Mouse (Mus musculus) heart, embryonic 11.5 days (tissue): Measurements from ENCODE around the gene Slc2a9. TPM values are rescaled to one million over a fixed set of nuclear protein-coding genes. Genes with fewer than 3 reads are reported as not detected.
A peak's percentile ranks its signal among the peaks of the same experiment; 100 is the strongest.

Source experiments
- ATAC-seq: fragments of 200-750 bp; cut with Nextera tagmentation; replicated peaks from 2 replicates; pipeline ENCODE4 v1.8.0; 2017; ENCODE audit warnings: moderate library complexity; ENCODE audit not compliant: insufficient number of reproducible peaks, low FRiP score, low TSS enrichment
- H3K27ac ChIP-seq: fragments of 300-500 bp; sonication (generic); 2 replicates; pipeline ENCODE4 v1.5.1; 2014; ENCODE audit warnings: mild to moderate bottlenecking, low read depth, low read length
- H3K27me3 ChIP-seq: fragments of 300-500 bp; sonication (generic); 2 replicates; pipeline ENCODE4 v1.6.1; 2014; ENCODE audit warnings: mild to moderate bottlenecking, low read length, mixed read lengths; ENCODE audit not compliant: control insufficient read depth, insufficient read depth
- H3K36me3 ChIP-seq: fragments of 300-500 bp; sonication (generic); 2 replicates; pipeline ENCODE4 v1.6.1; 2014; ENCODE audit warnings: mild to moderate bottlenecking, low read length, moderate library complexity, mixed read lengths; ENCODE audit not compliant: control insufficient read depth, insufficient read depth
- H3K4me1 ChIP-seq: fragments of 300-500 bp; sonication (generic); 2 replicates; pipeline ENCODE4 v1.6.1; 2014; ENCODE audit warnings: low read length; ENCODE audit not compliant: control insufficient read depth, insufficient read depth
- H3K4me2 ChIP-seq: fragments of 300-500 bp; sonication (generic); 2 replicates; pipeline ENCODE4 v1.6.1; 2014; ENCODE audit warnings: mild to moderate bottlenecking, moderate library complexity
- H3K4me3 ChIP-seq: fragments of 300-500 bp; sonication (generic); 2 replicates; pipeline ENCODE4 v1.5.1; 2014; ENCODE audit warnings: low read depth, low read length
- H3K9ac ChIP-seq: fragments of 300-500 bp; sonication (generic); 2 replicates; pipeline ENCODE4 v1.6.1; 2014; ENCODE audit warnings: mild to moderate bottlenecking, low read depth, low read length, moderate library complexity
- H3K9me3 ChIP-seq: fragments of 300-500 bp; sonication (generic); replicated peaks from 2 replicates; pipeline ENCODE4 v1.6.1; 2016; ENCODE audit warnings: low read length; ENCODE audit not compliant: control insufficient read depth
- WGBS: fragments of 180-500 bp; shearing (Covaris S2); extraction: QIAGEN DNeasy Blood & Tissue Kit; methylation state at CpG from one replicate; pipeline ENCODE4 v1.1.7; 2014; ENCODE audit not compliant: insufficient replicate concordance; 5-methylcytosine and 5-hydroxymethylcytosine counted together
- polyA plus RNA-seq: library from polyadenylated mRNA; unstranded; fragments of >200 nt; fragmentation: Nextera tagmentation; extraction: Ambion mirVana; gene quantifications from 2 replicates; pipeline ENCODE4 v1.2.1, GENCODE M21; 2014

Slc2a9 gene
- polyA plus RNA-seq, 1 experiment from 2014 or later = 0.19 TPM

DNA sequence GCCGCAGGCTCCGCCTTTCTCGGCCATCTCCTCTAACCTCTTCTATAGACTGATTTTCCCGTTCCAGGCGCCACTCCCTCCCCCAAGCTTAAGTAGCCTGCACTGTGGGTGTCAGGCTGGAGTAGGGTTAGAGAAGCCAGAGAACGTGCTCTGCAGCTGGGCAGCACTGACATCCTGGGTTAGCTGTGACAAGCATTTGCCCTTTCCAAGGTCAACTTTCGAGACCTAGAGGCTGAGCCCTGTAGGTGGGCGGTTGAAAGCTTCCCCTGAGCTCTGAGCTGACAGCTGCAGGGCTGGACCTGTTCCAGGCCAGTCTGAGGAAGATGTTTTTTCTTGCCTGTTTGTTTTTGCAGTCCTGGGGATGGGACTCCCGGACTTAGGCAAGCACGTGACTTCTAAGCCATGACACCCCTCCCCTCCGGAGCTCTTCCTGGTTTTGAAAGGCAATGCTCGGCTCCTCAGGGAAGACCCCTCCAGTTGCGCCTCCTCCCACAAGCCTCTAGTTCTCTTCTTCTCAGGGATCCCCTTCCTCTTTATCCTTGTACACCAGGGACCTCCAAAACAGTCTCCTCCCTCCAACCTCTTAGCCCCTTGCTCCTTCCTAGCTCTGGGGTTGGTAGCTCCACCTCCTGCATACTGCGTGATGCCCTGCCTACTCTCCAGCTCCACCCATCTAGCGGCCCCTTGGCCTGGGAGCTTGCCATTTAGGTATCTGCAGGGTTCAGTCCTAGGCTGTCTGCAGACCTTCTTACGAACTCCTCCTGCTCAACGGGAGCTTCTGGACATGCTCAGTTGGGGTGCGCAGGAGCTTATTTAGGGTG, 136.1 kb downstream of the Slc2a9 start:
- peak overlapping the region; percentile 28 for H3K4me3 ChIP-seq
- no peaks in the 10 kb centered on the region for H3K36me3 ChIP-seq
- H3K4me2 ChIP-seq = peak overlapping the region; percentile 61
- 8% methylated on average over 18 of the region's 18 CpGs for WGBS
- H3K9ac ChIP-seq = no peak overlapping the region; the same call in 1 of the 2 replicates
- H3K27ac ChIP-seq = no peak overlapping the region
- ATAC-seq = peak; percentile 82
- no peaks in the 10 kb centered on the region; the same call in 1 of the 2 replicates for H3K27me3 ChIP-seq
- H3K9me3 ChIP-seq = no peaks in the 10 kb centered on the region
- H3K4me1 ChIP-seq = 0 out of 2 replicates have a peak, but pooled peaks cover 7% of the 10 kb centered on the region

DNA sequence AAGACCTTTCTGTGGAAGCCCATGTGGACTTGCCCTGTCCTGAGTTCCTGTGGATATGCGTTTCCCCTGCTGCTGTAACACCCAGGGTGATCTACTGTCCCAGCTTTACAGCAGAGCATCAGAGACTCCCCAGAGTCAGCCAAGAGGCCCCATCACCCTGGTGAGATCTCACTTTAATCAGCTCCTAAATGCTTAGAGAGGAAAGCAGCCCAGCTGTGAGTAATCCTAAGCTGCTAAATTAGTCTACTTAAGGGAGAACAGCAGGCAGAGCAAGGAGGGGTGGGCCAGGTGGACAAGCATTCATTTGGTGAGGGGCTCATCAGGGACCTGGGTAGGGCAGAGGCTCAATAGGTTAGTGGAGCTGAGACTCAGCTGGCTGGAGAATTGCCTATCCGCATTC, 137.4 kb downstream of the Slc2a9 start:
- Histone ChIP-seq H3K4me3 (no peak overlapping the region), H3K9ac (no peak overlapping the region), H3K9me3 (no peaks in the 10 kb centered on the region), H3K27ac (no peak overlapping the region), H3K4me2 (no peak overlapping the region), H3K36me3 (no peaks in the 10 kb centered on the region), H3K4me1 (0 out of 2 replicates have a peak, but pooled peaks cover 7% of the 10 kb centered on the region), H3K27me3 (no peaks in the 10 kb centered on the region; the same call in 1 of the 2 replicates)
- WGBS = 33% methylated on average over 2 of the region's 2 CpGs
- ATAC-seq = no peak

DNA sequence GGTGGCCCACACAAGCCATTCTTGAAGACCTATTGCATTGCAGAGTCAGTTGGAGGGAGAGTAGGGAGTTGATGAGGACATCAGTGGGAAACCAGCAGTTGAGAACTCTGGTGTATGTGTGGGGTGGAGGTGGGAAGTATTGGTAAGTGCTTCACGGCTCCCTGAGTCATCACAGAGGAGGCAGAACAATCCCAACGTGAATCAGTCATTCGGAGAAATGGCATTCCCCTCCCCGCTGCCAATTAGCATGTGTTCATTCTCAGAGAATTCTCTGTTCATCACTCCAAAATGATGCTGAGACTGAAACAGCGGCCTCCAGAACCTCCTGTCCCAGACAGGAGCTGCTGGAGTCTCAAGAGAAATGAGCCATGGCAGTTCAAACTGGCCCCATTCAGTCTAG, 138.5 kb downstream of the Slc2a9 start:
- Histone ChIP-seq H3K4me3 (no peak overlapping the region), H3K27me3 (no peaks in the 10 kb centered on the region; the same call in 1 of the 2 replicates), H3K9me3 (no peaks in the 10 kb centered on the region), H3K27ac (no peak overlapping the region), H3K9ac (no peak overlapping the region), H3K36me3 (no peaks in the 10 kb centered on the region), H3K4me2 (no peak overlapping the region), H3K4me1 (0 out of 2 replicates have a peak, but pooled peaks cover 7% of the 10 kb centered on the region)
- no peak for ATAC-seq
- 70% methylated on average over 5 of the region's 5 CpGs for WGBS

- Histone ChIP-seq H3K4me1 (no peaks in the 10 kb centered on the region), H3K36me3 (no peaks in the 10 kb centered on the region), H3K4me2 (no peak overlapping the region), H3K9me3 (no peaks in the 10 kb centered on the region), H3K4me3 (no peak overlapping the region), H3K27ac (no peak overlapping the region), H3K27me3 (no peaks in the 10 kb centered on the region; the same call in 1 of the 2 replicates), H3K9ac (no peak overlapping the region)
- 64% methylated on average over 2 of the region's 2 CpGs for WGBS
- ATAC-seq = no peak
These were observed 143.2 kb downstream of the Slc2a9 start for GRCm38 (mm10) chr5:38359716-38360115.

DNA sequence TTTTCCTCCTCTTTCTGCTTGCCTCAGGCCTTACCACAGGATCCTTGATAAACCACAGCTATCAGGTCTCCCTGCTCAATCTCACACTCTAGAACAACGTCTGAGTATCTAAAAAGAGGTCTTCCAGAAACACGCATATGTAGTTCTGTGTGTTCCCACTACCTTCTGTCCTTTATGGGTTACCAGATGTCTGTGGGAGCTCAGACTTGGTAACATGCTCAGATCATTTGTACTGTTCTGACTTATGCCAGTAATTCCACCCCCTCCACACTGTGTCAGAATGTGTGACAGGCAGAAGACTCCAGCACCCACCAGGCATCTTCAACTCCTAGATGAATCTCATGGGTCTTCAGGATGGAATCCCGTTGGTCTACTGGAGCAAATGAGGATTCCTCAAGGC, 146.0 kb downstream of the Slc2a9 start:
- ATAC-seq = no peak
- Histone ChIP-seq H3K4me2 (no peak overlapping the region), H3K36me3 (no peaks in the 10 kb centered on the region), H3K9me3 (no peaks in the 10 kb centered on the region), H3K4me3 (no peak overlapping the region), H3K27me3 (no peaks in the 10 kb centered on the region), H3K27ac (no peak overlapping the region), H3K9ac (no peak overlapping the region), H3K4me1 (no peaks in the 10 kb centered on the region)
- WGBS = 48% methylated on average over 3 of the region's 3 CpGs

GRCm38 (mm10) chr5:38350351-38350929, 152.5 kb downstream of the Slc2a9 start:
- no peaks in the 10 kb centered on the region for H3K4me1 ChIP-seq
- H3K27me3 ChIP-seq = 0 out of 2 replicates have a peak, but pooled peaks cover 2% of the 10 kb centered on the region
- H3K4me2 ChIP-seq = no peak overlapping the region
- no peaks in the 10 kb centered on the region for H3K9me3 ChIP-seq
- ATAC-seq = no peak
- no peak overlapping the region for H3K9ac ChIP-seq
- no peak overlapping the region for H3K4me3 ChIP-seq
- 59% methylated on average over 5 of the region's 5 CpGs for WGBS
- H3K27ac ChIP-seq = no peak overlapping the region
- no peaks in the 10 kb centered on the region for H3K36me3 ChIP-seq

- Histone ChIP-seq H3K27me3 (peaks cover 8% of the 10 kb centered on the region; the same call in 1 of the 2 replicates), H3K27ac (no peak overlapping the region), H3K4me1 (no peaks in the 10 kb centered on the region), H3K4me2 (no peak overlapping the region), H3K4me3 (no peak overlapping the region), H3K9ac (no peak overlapping the region), H3K36me3 (no peaks in the 10 kb centered on the region), H3K9me3 (no peaks in the 10 kb centered on the region)
- 33% methylated on average over 10 of the region's 10 CpGs for WGBS
- ATAC-seq = no peak
These were observed 156.1 kb downstream of the Slc2a9 start for GRCm38 (mm10) chr5:38346646-38347432.

DNA sequence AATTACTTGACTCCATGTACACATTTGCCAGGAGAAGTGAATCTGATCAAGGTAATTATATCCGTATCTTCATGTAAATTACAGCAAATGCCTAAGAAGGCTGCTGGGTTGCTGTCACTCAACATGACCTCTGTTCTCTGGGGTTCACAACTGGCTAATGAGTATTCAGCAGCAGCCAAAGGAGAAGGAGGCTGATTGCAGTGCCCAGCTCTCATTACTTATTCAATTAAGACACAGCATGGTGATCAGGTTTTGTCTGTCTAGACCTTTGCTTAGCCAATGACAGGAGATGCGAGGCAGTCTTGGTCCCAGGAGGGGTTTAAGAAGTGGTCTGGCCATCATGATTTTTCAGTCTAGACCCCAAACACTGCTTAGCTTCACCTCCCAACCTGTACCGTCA, 159.8 kb downstream of the Slc2a9 start:
- Histone ChIP-seq H3K9ac (no peak overlapping the region), H3K27me3 (peaks cover 7% of the 10 kb centered on the region; the same call in 1 of the 2 replicates), H3K4me3 (no peak overlapping the region), H3K36me3 (no peaks in the 10 kb centered on the region), H3K4me1 (no peaks in the 10 kb centered on the region), H3K4me2 (no peak overlapping the region), H3K9me3 (no peaks in the 10 kb centered on the region), H3K27ac (no peak overlapping the region)
- 68% methylated on average over 3 of the region's 3 CpGs for WGBS
- ATAC-seq = no peak
